Mouse (Mus musculus) naive thymus-derived CD4-positive, alpha-beta T cell, adult 2 months (primary cell): Measurements from ENCODE around the gene Ankrd39.
"Not testable (repeated sequence)": the region's sequence is repeated elsewhere in the genome, so short reads cannot be mapped to it uniquely, and the experiment has no call there.

Experiments used
- DNase-seq: peaks from one replicate; pipeline ENCODE4 v3.0.0-alpha.2; 2011; ENCODE audit warnings: low read depth

Ankrd39 gene

GRCm38 (mm10) chr1:36551904-36552303 is 4.7 kb upstream of the Ankrd39 start:
- no peak for DNase-seq

GRCm38 (mm10) chr1:36550075-36550863 is 3.0 kb upstream of the Ankrd39 start:
- DNase-seq, result no peak

- no peak for DNase-seq
Observed at GRCm38 (mm10) chr1:36549491-36549890, 2.2 kb upstream of the Ankrd39 start.

GRCm38 (mm10) chr1:36548771-36549170 is 1.5 kb upstream of the Ankrd39 start:
- no peak for DNase-seq

GRCm38 (mm10) chr1:36547981-36548598 is 845 bp upstream of the Ankrd39 start:
- DNase-seq, result peak; percentile 19

GRCm38 (mm10) chr1:36545845-36546600 is 1.2 kb downstream of the Ankrd39 start:
- peak; percentile 36 for DNase-seq

GRCm38 (mm10) chr1:36545382-36545781 is 1.9 kb downstream of the Ankrd39 start:
- no peak for DNase-seq

- no peak for DNase-seq
Observed at GRCm38 (mm10) chr1:36542925-36543324, 4.3 kb downstream of the Ankrd39 start.

GRCm38 (mm10) chr1:36541844-36542243 is 5.4 kb downstream of the Ankrd39 start:
- no peak for DNase-seq

- no peak for DNase-seq
Observed at GRCm38 (mm10) chr1:36540807-36541206, 6.4 kb downstream of the Ankrd39 start.

GRCm38 (mm10) chr1:36540132-36540531 is 7.1 kb downstream of the Ankrd39 start:
- no peak for DNase-seq

GRCm38 (mm10) chr1:36539186-36539585 is 8.1 kb downstream of the Ankrd39 start, which contains the start of gene Gm42417:
Gene Gm42417, minus strand, starts transcription at chr1:36539429.
- DNase-seq, result no peak

GRCm38 (mm10) chr1:36538727-36539126 is 8.5 kb downstream of the Ankrd39 start:
- no peak for DNase-seq

- not testable (repeated sequence) for DNase-seq
Observed at GRCm38 (mm10) chr1:36536783-36537182, 10.5 kb downstream of the Ankrd39 start, which contains the start of gene Ankrd23. Gene Ankrd23, minus strand, starts transcription at chr1:36536883.

GRCm38 (mm10) chr1:36536397-36536728 is 10.9 kb downstream of the Ankrd39 start:
- no peak for DNase-seq

- no peak for DNase-seq
Observed at GRCm38 (mm10) chr1:36535477-36536396, 11.5 kb downstream of the Ankrd39 start.

GRCm38 (mm10) chr1:36534595-36535058 is 12.6 kb downstream of the Ankrd39 start:
- DNase-seq, result no peak

- DNase-seq, result no peak
Observed at GRCm38 (mm10) chr1:36533546-36533945, 13.7 kb downstream of the Ankrd39 start.

GRCm38 (mm10) chr1:36531461-36531860 is 15.8 kb downstream of the Ankrd39 start:
- no peak for DNase-seq

- DNase-seq, result no peak
Observed at GRCm38 (mm10) chr1:36530962-36531361, 16.3 kb downstream of the Ankrd39 start.

- DNase-seq, result no peak
Observed at GRCm38 (mm10) chr1:36530485-36530884, 16.8 kb downstream of the Ankrd39 start.

- DNase-seq, result no peak
Observed at GRCm38 (mm10) chr1:36529875-36530274, 17.4 kb downstream of the Ankrd39 start.
